Mouse (Mus musculus) heart, postnatal 0 days (tissue): ENCODE results near the gene Sdk2.

ENCODE experiments used
- CTCF ChIP-seq: IDR thresholded peaks from 2 replicates; pipeline ENCODE4 v1.5.1; 2016; ENCODE audit warnings: antibody characterized with exemption, control low read depth, low read depth
- EP300 ChIP-seq: IDR thresholded peaks from 2 replicates; pipeline ENCODE4 v1.6.1; 2016; ENCODE audit warnings: antibody characterized with exemption, low read depth

GRCm38 (mm10) chr11:113739213-113739612, 327.6 kb downstream of the Sdk2 start:
- TF ChIP-seq CTCF (no peak), EP300 (no peak)
